Mouse (Mus musculus) embryonic facial prominence, embryonic 14.5 days (tissue): ENCODE measurements around the gene Eid1. TPM values are rescaled to one million over a fixed set of nuclear protein-coding genes. Genes with fewer than 3 reads are reported as not detected.

Experiments
- ATAC-seq: fragments of 200-750 bp; cut with Nextera tagmentation; 2 replicates; pipeline ENCODE4 v1.8.0; 2017; ENCODE audit warnings: low read depth, moderate number of reproducible peaks, moderate TSS enrichment
- DNase-seq: peaks from one replicate; pipeline ENCODE4 v3.0.0-alpha.2; 2015; ENCODE audit warnings: low spot score
- H3K27ac ChIP-seq: fragments of 300-500 bp; sonication (generic); replicated peaks from 2 replicates; pipeline ENCODE4 v1.5.1; 2014; ENCODE audit warnings: low read depth, mild to moderate bottlenecking, low read length, moderate library complexity
- H3K27me3 ChIP-seq: fragments of 300-500 bp; sonication (generic); replicated peaks from 2 replicates; pipeline ENCODE4 v1.6.1; 2014; ENCODE audit warnings: low read length; ENCODE audit not compliant: control insufficient read depth, insufficient read depth
- H3K36me3 ChIP-seq: fragments of 300-500 bp; sonication (generic); 2 replicates; pipeline ENCODE4 v1.6.1; 2014; ENCODE audit warnings: low read length, mixed read lengths; ENCODE audit not compliant: control insufficient read depth, insufficient read depth
- H3K4me1 ChIP-seq: fragments of 300-500 bp; sonication (generic); 2 replicates; pipeline ENCODE4 v1.6.1; 2014; ENCODE audit warnings: antibody characterized with exemption, low read length; ENCODE audit not compliant: control insufficient read depth, insufficient read depth
- H3K4me2 ChIP-seq: fragments of 300-500 bp; sonication (generic); 2 replicates; pipeline ENCODE4 v1.6.1; 2014; ENCODE audit warnings: low read depth, mild to moderate bottlenecking, low read length, moderate library complexity, mixed read lengths
- H3K4me3 ChIP-seq: fragments of 300-500 bp; sonication (generic); 2 replicates; pipeline ENCODE4 v1.5.1; 2014; ENCODE audit warnings: low read depth, mild to moderate bottlenecking, low read length
- H3K9ac ChIP-seq: fragments of 300-500 bp; sonication (generic); 2 replicates; pipeline ENCODE4 v1.6.1; 2014; ENCODE audit warnings: low read depth, mild to moderate bottlenecking, low read length, moderate library complexity, mixed read lengths
- H3K9me3 ChIP-seq: fragments of 300-500 bp; sonication (generic); 2 replicates; pipeline ENCODE4 v1.6.1; 2016; ENCODE audit warnings: low read length; ENCODE audit not compliant: control insufficient read depth
- WGBS: fragments of 180-500 bp; shearing (Covaris S2); extraction: QIAGEN DNeasy Blood & Tissue Kit; methylation state at CpG from one replicate; pipeline ENCODE4 v1.1.7; 2014; 5-methylcytosine and 5-hydroxymethylcytosine counted together
- polyA plus RNA-seq: library from polyadenylated mRNA; unstranded; fragments of >200 nt; fragmentation: Nextera tagmentation; extraction: Ambion mirVana; gene quantifications from 2 replicates; pipeline ENCODE4 v1.2.1, GENCODE M21; 2014

The Eid1 gene
- polyA plus RNA-seq, 1 experiment from 2014 or later, result 273 TPM

DNA sequence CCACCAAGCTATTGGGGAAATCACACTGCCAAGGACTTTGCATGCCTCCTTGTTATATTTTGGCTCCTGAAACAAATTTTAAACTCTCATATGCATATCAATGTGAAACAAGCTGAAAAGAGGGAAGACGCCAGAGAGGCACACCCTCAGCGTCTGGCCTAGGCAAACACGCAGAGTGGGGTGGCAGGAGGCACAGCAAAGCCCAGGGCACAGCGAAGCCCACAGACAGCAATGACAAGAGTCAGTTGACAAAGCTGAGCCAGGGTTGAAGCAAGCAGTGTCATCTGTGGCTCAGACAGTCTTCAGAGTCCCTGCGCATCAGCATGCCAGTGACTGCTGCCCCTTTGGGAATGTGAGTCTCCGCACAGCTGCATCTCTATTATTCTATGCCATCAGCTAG is 28.0 kb upstream of the Eid1 start:
- Histone ChIP-seq H3K4me2 (no peak overlapping the region), H3K27me3 (no peaks in the 10 kb centered on the region), H3K4me1 (no peaks in the 10 kb centered on the region), H3K9ac (no peak overlapping the region), H3K4me3 (no peak overlapping the region), H3K27ac (no peak overlapping the region), H3K36me3 (no peaks in the 10 kb centered on the region), H3K9me3 (no peaks in the 10 kb centered on the region)
- DNase-seq (no peak), ATAC-seq (no peak)
- 78% methylated on average over 6 of the region's 6 CpGs for WGBS

DNA sequence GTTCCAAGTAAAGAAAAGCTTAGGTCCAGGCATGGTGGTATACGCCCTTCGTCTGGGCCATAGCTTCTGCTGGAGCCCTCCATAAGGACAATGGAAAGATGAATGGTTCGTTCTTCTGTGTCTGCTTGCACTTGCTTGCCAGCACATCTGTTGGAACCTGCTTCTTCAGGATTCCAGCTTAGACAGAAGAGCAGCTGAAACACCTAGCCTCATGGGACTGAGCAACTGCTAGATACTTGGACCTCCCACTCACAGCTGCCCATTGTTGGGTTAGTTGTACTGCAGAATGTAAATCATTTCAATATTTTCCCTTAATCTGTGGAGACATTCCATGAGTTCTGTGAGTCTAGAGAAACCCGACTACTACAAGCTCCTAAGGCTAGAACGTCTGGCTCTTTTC is 22.9 kb upstream of the Eid1 start:
- DNase-seq (peak; percentile 52), ATAC-seq (no peak; the same call in 1 of the 2 replicates)
- 75% methylated on average over 5 of the region's 5 CpGs for WGBS
- no peaks in the 10 kb centered on the region for H3K27me3 ChIP-seq
- H3K9ac ChIP-seq, result no peak overlapping the region
- no peaks in the 10 kb centered on the region for H3K9me3 ChIP-seq
- H3K4me3 ChIP-seq, result no peak overlapping the region
- H3K4me1 ChIP-seq, result 0 out of 2 replicates have a peak, but pooled peaks cover 3% of the 10 kb centered on the region
- H3K4me2 ChIP-seq, result no peak overlapping the region
- no peak overlapping the region for H3K27ac ChIP-seq
- H3K36me3 ChIP-seq, result no peaks in the 10 kb centered on the region

DNA sequence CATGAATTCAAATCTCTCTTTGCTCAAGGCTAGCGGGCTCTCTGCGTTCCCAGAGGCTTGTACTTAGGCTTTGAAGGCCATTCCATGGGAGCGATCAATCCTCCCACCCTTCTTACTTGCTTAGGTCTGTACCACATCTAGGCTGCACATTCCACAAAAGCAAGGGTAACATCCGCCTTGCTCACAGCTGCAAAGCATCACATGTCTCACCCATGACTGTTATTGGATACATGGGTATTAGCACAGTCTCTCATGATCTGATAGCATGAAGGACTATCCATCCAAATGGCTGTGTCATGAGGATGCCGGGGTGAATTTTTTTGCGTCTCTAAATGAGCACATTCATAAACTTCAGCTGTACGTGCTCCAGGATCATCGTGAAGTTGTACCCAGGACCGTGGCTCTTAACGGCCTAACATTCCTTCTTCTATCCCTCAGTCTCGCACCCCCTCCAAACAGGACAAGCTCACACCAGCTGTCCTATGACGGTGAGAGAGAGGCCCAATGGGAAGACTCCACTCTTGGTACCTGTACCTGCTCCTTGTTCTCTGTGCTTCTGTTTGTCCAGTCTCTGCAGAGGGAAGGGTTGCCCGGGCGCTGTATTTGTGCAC is 22.0 kb upstream of the Eid1 start:
- ATAC-seq (peak; percentile 82), DNase-seq (no peak)
- no peak overlapping the region for H3K27ac ChIP-seq

DNA sequence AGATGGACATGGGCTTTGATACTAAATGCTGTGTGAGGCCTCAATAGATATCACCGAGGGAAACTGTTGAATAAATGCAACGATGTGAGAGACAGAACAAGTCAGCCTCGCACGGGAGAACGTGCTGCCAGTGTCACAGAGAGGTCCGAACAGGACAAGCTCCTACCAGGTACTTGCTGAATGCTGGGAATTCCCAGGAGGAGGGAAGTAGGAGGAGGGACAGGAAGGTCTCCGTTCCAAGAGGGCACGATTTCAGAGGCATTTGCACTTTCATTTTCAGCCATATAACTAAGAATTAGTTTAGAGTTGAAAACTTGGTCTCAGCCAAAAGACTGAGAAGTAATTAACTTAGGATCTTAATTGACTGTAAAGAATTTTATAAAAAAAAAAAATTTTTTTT is 21.3 kb upstream of the Eid1 start:
- Histone ChIP-seq H3K27ac (no peak overlapping the region), H3K9ac (no peak overlapping the region), H3K4me3 (no peak overlapping the region), H3K9me3 (no peaks in the 10 kb centered on the region), H3K36me3 (no peaks in the 10 kb centered on the region), H3K4me2 (no peak overlapping the region), H3K4me1 (peaks cover 5% of the 10 kb centered on the region; the same call in 1 of the 2 replicates), H3K27me3 (no peaks in the 10 kb centered on the region)
- WGBS, result 82% methylated on average over 8 of the region's 8 CpGs
- DNase-seq, result no peak
- ATAC-seq, result no peak

More for the DNA sequence above, 22.0 kb upstream of the Eid1 start:
- Histone ChIP-seq H3K36me3 (no peaks in the 10 kb centered on the region), H3K4me2 (no peak overlapping the region), H3K9ac (no peak overlapping the region), H3K27me3 (no peaks in the 10 kb centered on the region), H3K9me3 (no peaks in the 10 kb centered on the region), H3K4me1 (0 out of 2 replicates have a peak, but pooled peaks cover 3% of the 10 kb centered on the region), H3K4me3 (no peak overlapping the region)
- 81% methylated on average over 14 of the region's 14 CpGs for WGBS

DNA sequence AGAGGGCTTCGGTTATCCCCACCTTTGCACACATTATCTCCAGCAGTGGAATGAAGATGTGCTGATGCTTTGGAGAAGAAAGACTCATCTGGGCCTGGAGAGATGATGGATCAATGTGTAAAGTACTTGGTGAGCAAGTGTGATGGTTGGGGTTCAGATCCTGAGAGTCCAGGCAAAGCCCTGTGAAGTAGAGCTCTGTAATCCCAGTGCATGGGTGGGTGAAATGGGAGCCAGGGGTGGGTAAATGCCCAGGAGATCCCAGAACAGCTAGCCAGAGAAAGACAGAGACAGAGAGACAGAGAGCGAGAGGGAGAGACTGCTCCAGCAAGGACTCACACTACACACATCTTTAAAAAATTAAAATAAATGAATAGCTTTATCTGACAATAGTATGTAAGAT is 19.6 kb upstream of the Eid1 start:
- H3K27ac ChIP-seq, result no peak overlapping the region
- no peak overlapping the region for H3K4me3 ChIP-seq
- no peak for DNase-seq
- H3K4me1 ChIP-seq, result peaks cover 5% of the 10 kb centered on the region; the same call in 1 of the 2 replicates
- H3K36me3 ChIP-seq, result no peaks in the 10 kb centered on the region
- 88% methylated on average over 2 of the region's 2 CpGs for WGBS
- no peak overlapping the region for H3K9ac ChIP-seq
- no peak for ATAC-seq
- H3K9me3 ChIP-seq, result no peaks in the 10 kb centered on the region
- H3K27me3 ChIP-seq, result no peaks in the 10 kb centered on the region
- H3K4me2 ChIP-seq, result no peak overlapping the region

DNA sequence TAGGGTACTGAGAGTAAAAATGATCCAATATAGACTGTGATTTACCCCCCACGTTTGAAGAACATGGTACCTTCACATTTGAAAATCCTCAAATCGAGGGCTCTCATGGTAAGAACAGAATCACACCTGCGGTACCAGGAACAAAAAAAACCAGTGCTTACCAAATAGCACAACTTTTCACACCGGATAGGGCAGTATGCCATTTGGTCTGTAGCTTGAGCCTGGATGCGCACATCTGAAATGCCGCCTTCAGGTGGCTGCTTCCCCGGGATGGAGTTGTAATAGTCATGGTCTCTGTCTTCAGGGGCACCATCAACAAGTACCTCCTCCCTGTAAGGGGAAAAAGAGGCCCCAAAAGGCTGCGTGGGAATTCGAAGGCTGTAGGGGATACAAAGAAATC is 17.5 kb upstream of the Eid1 start:
- no peak for ATAC-seq
- no peaks in the 10 kb centered on the region for H3K9me3 ChIP-seq
- no peak overlapping the region for H3K4me2 ChIP-seq
- DNase-seq, result no peak
- 84% methylated on average over 9 of the region's 9 CpGs for WGBS
- H3K36me3 ChIP-seq, result no peaks in the 10 kb centered on the region
- H3K4me3 ChIP-seq, result no peak overlapping the region
- H3K27ac ChIP-seq, result peak overlapping the region; percentile 70; the same call in 1 of the 2 replicates
- no peaks in the 10 kb centered on the region for H3K27me3 ChIP-seq
- H3K9ac ChIP-seq, result no peak overlapping the region
- H3K4me1 ChIP-seq, result peaks cover 7% of the 10 kb centered on the region; the same call in 1 of the 2 replicates

DNA sequence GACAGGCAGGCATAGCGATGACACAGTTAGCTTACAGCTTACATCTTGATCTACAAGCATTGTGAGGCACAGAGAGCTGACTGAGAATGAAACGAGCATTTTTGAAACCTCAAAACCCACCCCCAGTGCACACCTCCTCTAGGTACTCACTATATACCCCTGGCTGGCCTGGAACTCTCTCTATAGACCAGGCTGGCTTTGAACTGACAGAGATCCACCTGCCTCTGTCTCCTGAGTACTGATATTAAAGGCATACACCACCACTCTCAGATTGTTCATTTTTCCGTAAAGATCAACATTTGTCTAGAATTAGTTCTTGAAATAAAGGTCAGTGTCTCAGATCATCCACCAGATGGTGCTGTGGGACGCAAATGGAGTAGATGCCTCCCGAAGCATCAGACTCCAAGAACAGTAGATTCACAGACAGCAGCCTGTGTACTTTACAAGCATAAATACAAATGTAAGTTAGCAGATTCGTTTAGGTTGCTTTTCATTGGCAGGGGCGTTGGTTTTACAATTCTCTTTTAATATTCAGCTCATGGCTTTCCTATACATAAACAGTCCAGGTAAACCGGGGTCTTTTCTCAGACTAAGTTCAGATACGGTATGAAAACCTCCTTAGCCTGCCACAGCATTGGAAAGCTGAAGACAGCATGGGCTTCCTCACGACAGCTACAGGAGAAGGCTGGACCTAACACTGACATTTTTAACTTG is 12.9 kb upstream of the Eid1 start:
- DNase-seq, result peak; percentile 92
- Histone ChIP-seq H3K4me3 (peak overlapping the region; percentile 33), H3K27ac (peak overlapping the region; percentile 65), H3K9ac (peak overlapping the region; percentile 45; the same call in 1 of the 2 replicates), H3K4me1 (peaks cover 8% of the 10 kb centered on the region; the same call in 1 of the 2 replicates), H3K9me3 (no peaks in the 10 kb centered on the region), H3K36me3 (no peaks in the 10 kb centered on the region), H3K4me2 (peak overlapping the region; percentile 63), H3K27me3 (no peaks in the 10 kb centered on the region)
- peak; percentile 84 for ATAC-seq
- WGBS, result 10% methylated on average over 10 of the region's 10 CpGs

DNA sequence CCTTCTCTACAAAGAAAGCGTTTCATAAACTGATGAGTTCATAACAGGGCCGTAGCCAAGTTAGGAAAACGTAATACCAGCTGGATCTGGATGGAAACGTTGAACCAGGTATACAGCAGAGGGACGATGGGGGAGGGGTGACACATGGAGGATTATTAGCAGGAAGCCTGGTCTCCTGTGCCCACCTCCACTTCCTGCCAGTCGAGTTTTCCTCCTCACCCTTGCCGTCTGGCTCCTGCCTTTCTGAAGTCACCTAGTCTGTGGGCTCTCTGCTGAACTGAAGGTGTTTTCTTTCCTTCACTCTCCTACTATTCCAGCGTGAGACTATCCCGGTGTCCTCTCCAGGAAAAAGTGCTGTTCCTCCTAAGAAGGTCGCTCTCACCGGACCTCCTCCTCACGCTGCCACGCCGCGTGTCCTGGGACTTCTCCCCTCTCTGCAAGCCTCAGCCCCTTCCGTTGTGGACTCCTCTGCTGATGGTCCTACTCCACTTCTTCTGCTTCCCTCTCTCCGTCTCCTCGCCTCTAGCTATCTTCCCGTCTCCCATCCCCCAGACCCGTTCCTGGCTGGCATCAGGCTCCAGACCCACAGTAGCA is 12.3 kb upstream of the Eid1 start:
- Histone ChIP-seq H3K9me3 (no peaks in the 10 kb centered on the region), H3K27ac (peak overlapping the region; percentile 65), H3K4me3 (peak overlapping the region; percentile 33), H3K4me1 (peaks cover 8% of the 10 kb centered on the region; the same call in 1 of the 2 replicates), H3K9ac (peak overlapping the region; percentile 45), H3K4me2 (peak overlapping the region; percentile 63), H3K36me3 (no peaks in the 10 kb centered on the region), H3K27me3 (no peaks in the 10 kb centered on the region)
- peak; percentile 48 for DNase-seq
- WGBS, result 30% methylated on average over 19 of the region's 20 CpGs
- ATAC-seq, result peak; percentile 63
